Mouse (Mus musculus): ENCODE measurements around the gene Thy1. TPM values are rescaled to one million over a fixed set of nuclear protein-coding genes. Genes with fewer than 3 reads are reported as not detected.

Thy1 gene
- total RNA-seq, 1 experiment, result 10.2 TPM

GRCm38 (mm10) chr9:44042396-44042680 lies 846 bp upstream of the Thy1 start:
- H3K4me1 ChIP-seq (ENCODE audit: control insufficient read depth in 2 of 2, insufficient read depth in 2 of 2, low read length in 2 of 2, poor library complexity in 1 of 2), result peaks cover 0 to 12% of the 10 kb centered on the region in 2 experiments; a peak in 1 of 4 replicates
- in situ Hi-C loops (cut with MboI; ENCODE audit: low sequenced_read_pairs in 2 of 2, unreplicated experiment in 2 of 2), result no loop called here
- TF ChIP-seq HCFC1 (IDR thresholded peaks at IDR 0.05; ENCODE audit: borderline replicate concordance, insufficient read depth, low read length), result no peak
- no peak for TF ChIP-seq CHD2 (IDR thresholded peaks at IDR 0.05; ENCODE audit: low read depth, low read length)
- TF ChIP-seq MAFK (IDR thresholded peaks at IDR 0.05; ENCODE audit: insufficient read depth, low read depth, low read length), result no peak
- no peak for TF ChIP-seq ZC3H11A (IDR thresholded peaks at IDR 0.05; ENCODE audit: borderline replicate concordance, low read depth, low read length)
- no peak for TF ChIP-seq ZNF384 (IDR thresholded peaks at IDR 0.05; ENCODE audit: low read depth, low read length)
- H3K9me3 ChIP-seq (ENCODE audit: control insufficient read depth, insufficient read depth, low read depth, low read length), result no peaks in the 10 kb centered on the region
- DNase-seq (ENCODE audit: low read depth, low spot score), result no peak
- no peak overlapping the region for H3K9ac ChIP-seq (ENCODE audit: insufficient read depth, low read depth, low read length, poor library complexity, severe bottlenecking)
- H3K27ac ChIP-seq (ENCODE audit: insufficient read depth, low read depth, low read length, poor library complexity, severe bottlenecking), result no peak overlapping the region
- H3K4me3 ChIP-seq (ENCODE audit: insufficient read depth in 1 of 2, low read depth in 1 of 2, low read length in 2 of 2, poor library complexity in 1 of 2, severe bottlenecking in 1 of 2), result no peak overlapping the region
- peaks cover 2% of the 10 kb centered on the region for H3K36me3 ChIP-seq (ENCODE audit: control insufficient read depth, insufficient read depth, low read length, poor library complexity, severe bottlenecking)

- peaks cover 0 to 16% of the 10 kb centered on the region in 2 experiments; a peak in 2 of 4 replicates for H3K4me1 ChIP-seq (ENCODE audit: control insufficient read depth in 2 of 2, insufficient read depth in 2 of 2, low read length in 2 of 2, poor library complexity in 1 of 2)
- H3K9ac ChIP-seq (ENCODE audit: insufficient read depth, low read depth, low read length, poor library complexity, severe bottlenecking), result peak overlapping the region; percentile 42; the same call in 1 of the 2 replicates
- DNase-seq (ENCODE audit: low read depth, low spot score), result no peak
- TF ChIP-seq MAFK (IDR thresholded peaks at IDR 0.05; ENCODE audit: insufficient read depth, low read depth, low read length), result no peak
- in situ Hi-C loops (cut with MboI; ENCODE audit: low sequenced_read_pairs in 2 of 2, unreplicated experiment in 2 of 2), result no loop called here
- H3K4me3 ChIP-seq (ENCODE audit: insufficient read depth in 1 of 2, low read depth in 1 of 2, low read length in 2 of 2, poor library complexity in 1 of 2, severe bottlenecking in 1 of 2), result peak overlapping the region; percentile 57 to 71
- H3K9me3 ChIP-seq (ENCODE audit: control insufficient read depth, insufficient read depth, low read depth, low read length), result no peaks in the 10 kb centered on the region
- H3K36me3 ChIP-seq (ENCODE audit: control insufficient read depth, insufficient read depth, low read length, poor library complexity, severe bottlenecking), result peaks cover 2% of the 10 kb centered on the region
- no peak overlapping the region for H3K27ac ChIP-seq (ENCODE audit: insufficient read depth, low read depth, low read length, poor library complexity, severe bottlenecking)
Measured at GRCm38 (mm10) chr9:44043708-44044425, 683 bp downstream of the Thy1 start.

GRCm38 (mm10) chr9:44044426-44045157 lies 1.4 kb downstream of the Thy1 start:
- H3K36me3 ChIP-seq (ENCODE audit: control insufficient read depth, insufficient read depth, low read length, poor library complexity, severe bottlenecking), result peaks cover 2% of the 10 kb centered on the region
- TF ChIP-seq ZNF384 (IDR thresholded peaks at IDR 0.05; ENCODE audit: low read depth, low read length), result no peak
- TF ChIP-seq HCFC1 (IDR thresholded peaks at IDR 0.05; ENCODE audit: borderline replicate concordance, insufficient read depth, low read length), result no peak
- no peak for TF ChIP-seq ZC3H11A (IDR thresholded peaks at IDR 0.05; ENCODE audit: borderline replicate concordance, low read depth, low read length)
- TF ChIP-seq CHD2 (IDR thresholded peaks at IDR 0.05; ENCODE audit: low read depth, low read length), result no peak
- TF ChIP-seq MAFK (IDR thresholded peaks at IDR 0.05; ENCODE audit: insufficient read depth, low read depth, low read length), result no peak
- H3K4me3 ChIP-seq (ENCODE audit: insufficient read depth in 1 of 2, low read depth in 1 of 2, low read length in 2 of 2, poor library complexity in 1 of 2, severe bottlenecking in 1 of 2), result peak overlapping the region; percentile 57 to 71; a peak in 2 of 4 replicates
- H3K27ac ChIP-seq (ENCODE audit: insufficient read depth, low read depth, low read length, poor library complexity, severe bottlenecking), result no peak overlapping the region
- H3K4me1 ChIP-seq (ENCODE audit: control insufficient read depth in 2 of 2, insufficient read depth in 2 of 2, low read length in 2 of 2, poor library complexity in 1 of 2), result peaks cover 0 to 17% of the 10 kb centered on the region in 2 experiments; a peak in 2 of 4 replicates
- DNase-seq (ENCODE audit: low read depth, low spot score), result no peak
- H3K9me3 ChIP-seq (ENCODE audit: control insufficient read depth, insufficient read depth, low read depth, low read length), result no peaks in the 10 kb centered on the region
- in situ Hi-C loops (cut with MboI; ENCODE audit: low sequenced_read_pairs in 2 of 2, unreplicated experiment in 2 of 2), result no loop called here
- no peak overlapping the region; the same call in 1 of the 2 replicates for H3K9ac ChIP-seq (ENCODE audit: insufficient read depth, low read depth, low read length, poor library complexity, severe bottlenecking)

GRCm38 (mm10) chr9:44045158-44045883 lies 2.1 kb downstream of the Thy1 start:
- in situ Hi-C loops (cut with MboI; ENCODE audit: low sequenced_read_pairs in 2 of 2, unreplicated experiment in 2 of 2), result no loop called here
- peaks cover 2% of the 10 kb centered on the region for H3K36me3 ChIP-seq (ENCODE audit: control insufficient read depth, insufficient read depth, low read length, poor library complexity, severe bottlenecking)
- no peaks in the 10 kb centered on the region for H3K9me3 ChIP-seq (ENCODE audit: control insufficient read depth, insufficient read depth, low read depth, low read length)
- no peak overlapping the region for H3K27ac ChIP-seq (ENCODE audit: insufficient read depth, low read depth, low read length, poor library complexity, severe bottlenecking)
- H3K4me1 ChIP-seq (ENCODE audit: control insufficient read depth in 2 of 2, insufficient read depth in 2 of 2, low read length in 2 of 2, poor library complexity in 1 of 2), result peaks cover 0 to 17% of the 10 kb centered on the region in 2 experiments; a peak in 2 of 4 replicates
- no peak overlapping the region for H3K4me3 ChIP-seq (ENCODE audit: insufficient read depth in 1 of 2, low read depth in 1 of 2, low read length in 2 of 2, poor library complexity in 1 of 2, severe bottlenecking in 1 of 2)
- TF ChIP-seq MAFK (IDR thresholded peaks at IDR 0.05; ENCODE audit: insufficient read depth, low read depth, low read length), result no peak
- TF ChIP-seq ZC3H11A (IDR thresholded peaks at IDR 0.05; ENCODE audit: borderline replicate concordance, low read depth, low read length), result no peak
- TF ChIP-seq HCFC1 (IDR thresholded peaks at IDR 0.05; ENCODE audit: borderline replicate concordance, insufficient read depth, low read length), result no peak
- no peak for TF ChIP-seq CHD2 (IDR thresholded peaks at IDR 0.05; ENCODE audit: low read depth, low read length)
- TF ChIP-seq ZNF384 (IDR thresholded peaks at IDR 0.05; ENCODE audit: low read depth, low read length), result no peak
- DNase-seq (ENCODE audit: low read depth, low spot score), result no peak
- H3K9ac ChIP-seq (ENCODE audit: insufficient read depth, low read depth, low read length, poor library complexity, severe bottlenecking), result no peak overlapping the region

Measured in ES-E14 (cell line).